Mouse (Mus musculus) liver, adult 2 months (tissue): Measurements from ENCODE around the gene Tex19.1.

Source experiments
- CTCF ChIP-seq: fragments of 200-500 bp; IDR thresholded peaks from 2 replicates; pipeline ENCODE4 v1.5.1; 2011; ENCODE audit warnings: low read depth, low read length, control low read depth
- POLR2A ChIP-seq: fragments of 200-500 bp; IDR thresholded peaks from 2 replicates; pipeline ENCODE4 v1.6.1; 2011; ENCODE audit warnings: low read length, control low read depth; ENCODE audit not compliant: insufficient read depth; ENCODE audit errors: extremely low read depth

DNA sequence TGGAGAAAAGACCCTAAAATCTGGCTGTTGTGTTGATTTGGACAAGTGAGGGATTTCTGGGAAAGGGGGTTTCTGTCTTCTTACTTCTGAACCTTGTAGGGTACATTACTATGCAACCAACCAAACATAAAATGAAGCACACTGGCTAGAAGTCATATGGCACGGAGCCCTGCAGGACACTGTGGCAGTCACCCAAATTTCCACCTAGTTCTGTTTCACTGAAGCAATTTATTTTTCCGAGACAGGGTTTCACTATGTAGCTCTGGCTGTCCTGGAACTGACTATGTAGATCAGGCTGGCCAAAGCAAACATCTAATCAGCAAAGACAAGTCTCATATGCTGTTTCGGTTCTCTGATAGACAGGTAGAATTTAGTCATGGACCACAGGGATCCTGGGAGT, 43.7 kb downstream of the Tex19.1 start:
- no peak for TF ChIP-seq CTCF
- no peak for TF ChIP-seq POLR2A
